Mouse (Mus musculus) heart, postnatal 0 days (tissue): Measurements from ENCODE around the gene Hmcn1.

Source experiments
- CTCF ChIP-seq: IDR thresholded peaks from 2 replicates; pipeline ENCODE4 v1.5.1; 2016; ENCODE audit warnings: antibody characterized with exemption, control low read depth, low read depth
- EP300 ChIP-seq: IDR thresholded peaks from 2 replicates; pipeline ENCODE4 v1.6.1; 2016; ENCODE audit warnings: antibody characterized with exemption, low read depth

DNA sequence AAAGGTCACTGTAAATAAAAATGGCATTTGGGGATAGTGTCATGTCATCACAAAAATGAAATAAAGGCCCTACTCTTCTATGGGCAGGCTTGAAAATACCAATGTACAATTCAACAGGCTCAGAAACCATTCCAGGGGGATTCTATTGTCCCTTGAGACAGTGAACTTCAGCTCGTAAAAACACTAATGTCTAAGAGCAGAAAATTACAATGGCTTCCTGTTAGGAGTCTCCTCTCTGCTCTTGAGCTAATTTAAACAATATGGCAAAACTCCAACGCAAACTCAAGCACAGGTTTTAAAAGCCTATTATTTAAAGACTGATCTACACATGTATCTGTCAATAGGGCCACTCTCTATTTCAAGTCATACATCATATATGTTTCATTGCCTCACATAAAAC, 49.6 kb downstream of the Hmcn1 start:
- TF ChIP-seq CTCF (no peak), EP300 (no peak)
